Mouse (Mus musculus) myocyte (in vitro differentiated cells): ENCODE results near the gene Tagln3.

Experiments used
- CEBPB ChIP-seq: IDR thresholded peaks from 2 replicates; pipeline ENCODE4 v1.6.1; 2011; ENCODE audit warnings: mild to moderate bottlenecking, moderate library complexity; ENCODE audit not compliant: poor library complexity, insufficient read depth, severe bottlenecking
- E2F4 ChIP-seq: IDR thresholded peaks from one replicate; pipeline ENCODE4 v1.6.1; 2011; ENCODE audit warnings: mild to moderate bottlenecking, control low read depth, moderate library complexity; ENCODE audit not compliant: insufficient read depth
- MAX ChIP-seq: IDR thresholded peaks from one replicate; pipeline ENCODE4 v1.6.1; 2011; ENCODE audit warnings: low read depth, mild to moderate bottlenecking, control low read depth
- MYOD1 ChIP-seq, 3 experiments: IDR thresholded peaks; one replicate each; pipeline ENCODE4 v1.6.1; 2011; ENCODE audit warnings: control low read depth in 2 of 3, low read depth in 2 of 3, mild to moderate bottlenecking in 2 of 3, moderate library complexity in 1 of 3; ENCODE audit not compliant: insufficient read length in 2 of 3, control insufficient read depth in 1 of 3
- POLR2A ChIP-seq: IDR thresholded peaks from one replicate; pipeline ENCODE4 v1.6.1; 2011; ENCODE audit warnings: low read depth, mild to moderate bottlenecking, control low read depth, moderate library complexity; ENCODE audit not compliant: insufficient read length
- POLR2AphosphoS2 ChIP-seq: IDR thresholded peaks from one replicate; pipeline ENCODE4 v1.6.1; 2011; ENCODE audit warnings: low read depth, control low read depth; ENCODE audit not compliant: insufficient read length
- TCF12 ChIP-seq: IDR thresholded peaks from one replicate; pipeline ENCODE4 v1.6.1; 2011; ENCODE audit warnings: mild to moderate bottlenecking, control low read depth; ENCODE audit not compliant: poor library complexity, insufficient read depth, severe bottlenecking
- USF1 ChIP-seq: IDR thresholded peaks from one replicate; pipeline ENCODE4 v1.6.1; 2011; ENCODE audit warnings: low read depth, mild to moderate bottlenecking, control low read depth, moderate library complexity

GRCm38 (mm10) chr16:45770914-45771313, 46.5 kb upstream of the Tagln3 start:
- TF ChIP-seq TCF12 (no peak), POLR2A (no peak), POLR2AphosphoS2 (peak; percentile 40), E2F4 (no peak), MAX (no peak), USF1 (no peak), CEBPB (no peak), MYOD1 (IDR thresholded peaks at IDR 0.05; ENCODE audit: control insufficient read depth in 1 of 3, insufficient read length in 2 of 3, low read depth in 2 of 3) (peak in 2 of 3 experiments; percentile 67)
